Mouse (Mus musculus): ENCODE results near the gene Lrrc75a.

Gene Lrrc75a

GRCm38 (mm10) chr11:62614876-62615410, 33.4 kb downstream of the Lrrc75a start:
- DNase-seq, result no peak

- peak; percentile 73 to 87 for DNase-seq
Observed at GRCm38 (mm10) chr11:62613657-62614365, 34.5 kb downstream of the Lrrc75a start.

- DNase-seq, result no peak
Observed at GRCm38 (mm10) chr11:62612604-62613003, 35.7 kb downstream of the Lrrc75a start.

GRCm38 (mm10) chr11:62610304-62610703, 38.0 kb downstream of the Lrrc75a start:
- no peak for DNase-seq

- DNase-seq, result no peak
Observed at GRCm38 (mm10) chr11:62608826-62609675, 39.3 kb downstream of the Lrrc75a start.

- no peak for DNase-seq
Observed at GRCm38 (mm10) chr11:62607952-62608201, 40.4 kb downstream of the Lrrc75a start.

GRCm38 (mm10) chr11:62607170-62607951, 41.0 kb downstream of the Lrrc75a start:
- no peak for DNase-seq

- no peak for DNase-seq
Observed at GRCm38 (mm10) chr11:62606299-62607169, 41.8 kb downstream of the Lrrc75a start.

- no peak for DNase-seq
Observed at GRCm38 (mm10) chr11:62605619-62606298, 42.6 kb downstream of the Lrrc75a start.

- DNase-seq, result no peak
Observed at GRCm38 (mm10) chr11:62604886-62605618, 43.3 kb downstream of the Lrrc75a start.

GRCm38 (mm10) chr11:62604123-62604706, 44.1 kb downstream of the Lrrc75a start:
- DNase-seq, result no peak

GRCm38 (mm10) chr11:62603312-62604056, 44.8 kb downstream of the Lrrc75a start:
- no peak for DNase-seq

- peak; percentile 97 for DNase-seq
Observed at GRCm38 (mm10) chr11:62602619-62603311, 45.6 kb downstream of the Lrrc75a start.

- no peak for DNase-seq
Observed at GRCm38 (mm10) chr11:62601732-62602618, 46.3 kb downstream of the Lrrc75a start.

- no peak for DNase-seq
Observed at GRCm38 (mm10) chr11:62598571-62598970, 49.8 kb downstream of the Lrrc75a start.

GRCm38 (mm10) chr11:62591904-62592575, 56.3 kb downstream of the Lrrc75a start:
- DNase-seq, result no peak

GRCm38 (mm10) chr11:62591026-62591425, 57.3 kb downstream of the Lrrc75a start:
- no peak for DNase-seq
